Mouse (Mus musculus) c-Kit-positive CD71-negative TER-119-negative erythroid progenitor cells, embryonic 14.5 days (primary cell): ENCODE results near the gene Pdpn.

Source experiments
- DNase-seq: peaks from one replicate; pipeline ENCODE4 v3.0.0-alpha.2; 2013; ENCODE audit warnings: low read depth

Gene Pdpn

DNA sequence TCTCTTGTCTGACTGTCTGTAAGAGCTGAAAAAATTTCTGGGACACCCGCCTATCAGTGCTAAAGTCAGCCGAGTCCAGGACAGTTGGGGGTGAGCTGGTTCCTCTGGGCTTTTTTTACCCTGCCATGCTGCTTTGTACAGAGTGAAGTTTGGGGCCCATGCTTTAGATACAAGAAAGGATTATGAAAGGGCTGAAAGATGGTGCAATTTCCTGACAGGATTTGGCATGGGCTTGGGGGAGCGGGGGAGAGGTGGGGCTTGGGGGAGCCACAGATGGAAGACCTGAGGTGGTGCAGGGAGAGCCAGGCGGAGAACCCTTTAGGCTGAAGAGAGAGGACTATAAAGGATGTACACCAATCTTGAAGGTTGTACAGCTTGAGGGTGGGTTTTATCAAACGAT, 60.2 kb downstream of the Pdpn start:
- DNase-seq = no peak

- no peak for DNase-seq
These were observed 60.9 kb downstream of the Pdpn start for GRCm38 (mm10) chr4:143238241-143239031.

- no peak for DNase-seq
These were observed 67.5 kb downstream of the Pdpn start for GRCm38 (mm10) chr4:143231790-143232422.

- no peak for DNase-seq
These were observed 68.3 kb downstream of the Pdpn start for GRCm38 (mm10) chr4:143231110-143231509.

GRCm38 (mm10) chr4:143227976-143228375, 71.4 kb downstream of the Pdpn start:
- no peak for DNase-seq

DNA sequence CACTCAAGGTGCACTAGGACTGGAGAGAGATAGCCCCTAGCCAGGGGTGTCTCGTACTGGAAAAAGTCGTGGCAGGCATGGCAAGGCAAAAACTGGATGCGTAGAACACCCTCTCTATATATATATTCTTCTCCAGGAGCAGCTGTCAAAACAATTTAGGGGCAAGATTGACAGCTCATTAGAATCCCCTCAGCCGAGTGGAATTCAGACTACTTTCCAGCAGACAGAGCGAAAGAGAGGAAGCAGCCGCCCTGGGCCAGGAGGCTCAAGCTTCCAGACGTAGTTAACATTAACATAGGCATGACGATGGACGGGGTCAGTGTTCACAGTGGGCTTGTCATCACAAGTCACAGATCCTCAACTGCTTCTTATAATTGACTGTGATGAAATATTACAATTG, 73.5 kb downstream of the Pdpn start:
- DNase-seq = no peak

- no peak for DNase-seq
These were observed 80.0 kb downstream of the Pdpn start for GRCm38 (mm10) chr4:143219316-143219751.

- no peak for DNase-seq
These were observed 80.5 kb downstream of the Pdpn start for GRCm38 (mm10) chr4:143218858-143219257.
